Mouse (Mus musculus) bone marrow macrophage, adult 2 months (primary cell): ENCODE data around the gene Nags. TPM values are rescaled to one million over a fixed set of nuclear protein-coding genes. Genes with fewer than 3 reads are reported as not detected.

Source experiments
- H3K27ac ChIP-seq: 2 replicates; pipeline ENCODE4 v1.5.1; 2012; ENCODE audit warnings: low read depth, low read length; ENCODE audit not compliant: insufficient read depth
- H3K4me1 ChIP-seq: 2 replicates; pipeline ENCODE4 v1.6.1; 2012; ENCODE audit warnings: low read length; ENCODE audit not compliant: control insufficient read depth, insufficient read depth
- H3K4me3 ChIP-seq: 2 replicates; pipeline ENCODE4 v1.5.1; 2012; ENCODE audit warnings: mild to moderate bottlenecking, low read length, moderate library complexity; ENCODE audit not compliant: insufficient read depth
- CTCF ChIP-seq: IDR thresholded peaks from 2 replicates; pipeline ENCODE4 v1.5.1; 2012; ENCODE audit warnings: low read depth, mild to moderate bottlenecking, low read length, moderate library complexity
- POLR2A ChIP-seq: IDR thresholded peaks from 2 replicates; pipeline ENCODE4 v1.6.1; 2012; ENCODE audit warnings: mild to moderate bottlenecking, low read depth, low read length, borderline replicate concordance
- polyA plus RNA-seq: library from polyadenylated mRNA; stranded (reverse); fragments of >200 nt; gene quantifications from 2 replicates; pipeline ENCODE4 v1.2.4, GENCODE M21; 2012; ENCODE audit not compliant: missing spikeins, insufficient read depth, insufficient read length

The Nags gene
- polyA plus RNA-seq, 1 experiment: not detected

- Histone ChIP-seq H3K4me3 (no peak overlapping the region), H3K4me1 (no peaks in the 10 kb centered on the region), H3K27ac (no peak overlapping the region)
- TF ChIP-seq CTCF: no peak
- no peak for TF ChIP-seq POLR2A
These were observed 52.9 kb downstream of the Nags start for GRCm38 (mm10) chr11:102198245-102198644.

Other genes starting within 250 kb of the Nags start
- gene Sost, start 178.5 kb upstream of the Nags start, polyA plus RNA-seq: not detected in 2 replicates
- gene Cfap97d1, start 161.2 kb upstream of the Nags start, polyA plus RNA-seq: not detected in 2 replicates
- gene Dusp3, start 158.5 kb upstream of the Nags start, polyA plus RNA-seq: 79.3 and 80.4 TPM in 2 replicates
- 0.31 TPM in 1 of 2 replicates, not detected in the other for gene Mpp3, start 117.1 kb upstream of the Nags start, polyA plus RNA-seq
- 5.1 and 6.4 TPM in 2 replicates for gene Cd300lg, start 104.0 kb upstream of the Nags start, polyA plus RNA-seq
- gene Mpp2, start 57.0 kb upstream of the Nags start, polyA plus RNA-seq: not detected in 2 replicates
- not detected in 2 replicates for gene Ppy, start 44.2 kb upstream of the Nags start, polyA plus RNA-seq
- not detected in 2 replicates for gene Pyy, start 37.7 kb upstream of the Nags start, polyA plus RNA-seq
- 10.0 and 10.4 TPM in 2 replicates for gene Tmem101, start 10.9 kb downstream of the Nags start, polyA plus RNA-seq
- 43.3 and 47.7 TPM in 2 replicates for gene Lsm12, start 39.8 kb downstream of the Nags start, polyA plus RNA-seq
- 20.1 and 28.3 TPM in 2 replicates for gene G6pc3, start 44.1 kb downstream of the Nags start, polyA plus RNA-seq
- 96.3 and 116 TPM in 2 replicates for gene Hdac5, start 84.7 kb downstream of the Nags start, polyA plus RNA-seq
- gene BC030867, start 103.4 kb downstream of the Nags start, polyA plus RNA-seq: 6.3 and 7.2 TPM in 2 replicates
- gene Asb16, start 123.2 kb downstream of the Nags start, polyA plus RNA-seq: not detected in 2 replicates
- gene Tmub2, start 139.4 kb downstream of the Nags start, polyA plus RNA-seq: 50.6 and 62.2 TPM in 2 replicates
- 32.9 and 39.8 TPM in 2 replicates for gene Atxn7l3, start 151.1 kb downstream of the Nags start, polyA plus RNA-seq
- gene Ubtf, start 174.2 kb downstream of the Nags start, polyA plus RNA-seq: 59.0 and 59.7 TPM in 2 replicates
- gene Slc4a1, start 220.7 kb downstream of the Nags start, polyA plus RNA-seq: not detected in 2 replicates
- gene Rundc3a, start 247.9 kb downstream of the Nags start, polyA plus RNA-seq: not detected in 2 replicates